ENCODE assay signal across 24 mouse cellular contexts in genomic region chr11:49224455-49224854, GRCm38 (mm10). TPM values are rescaled to one million over a fixed set of nuclear protein-coding genes. Genes with fewer than 3 reads are reported as not detected.
DNase-seq lines count a peak whose midpoint lies in the region; ATAC-seq and TF ChIP-seq lines count a peak whose summit lies in the region.
"Had no signal": no experiment of that assay in that cellular context is flagged by ENCODE, and none has a peak within 500 bp of the region (broad histone marks: within the 10 kb centered on the region; RNA-seq: fewer than 3 reads in every experiment).

No protein-coding gene starts in this region.

- no peaks in the 10 kb centered on the region for H3K36me3 ChIP-seq in midbrain, embryonic 11.5 days (ENCODE audit: control insufficient read depth, insufficient read depth, low read length)
- H3K36me3 ChIP-seq in midbrain, embryonic 15.5 days (replicated peaks): no peaks in the 10 kb centered on the region
- H3K36me3 ChIP-seq: embryonic facial prominence, embryonic 10.5 days; embryonic facial prominence, embryonic 12.5 days had no signal

- no peak for ATAC-seq in midbrain, embryonic 11.5 days (ENCODE audit: low FRiP score)
- ATAC-seq in midbrain, embryonic 15.5 days (replicated peaks): no peak
- ATAC-seq in granulocyte monocyte progenitor cell, adult 5-6 weeks (replicated peaks; ENCODE audit: poor library complexity, severe bottlenecking): peak; percentile 98
- peak; percentile 96 for ATAC-seq in megakaryocyte progenitor cell, adult 5-6 weeks (replicated peaks; ENCODE audit: poor library complexity)
- ATAC-seq: forebrain, embryonic 13.5 days; forebrain, embryonic 15.5 days had no signal

- TF ChIP-seq CTCF in layer of hippocampus, adult 2 months (conservative IDR thresholded peaks at IDR 0.05): no peak

- H3K4me3 ChIP-seq in midbrain, embryonic 11.5 days (ENCODE audit: low read depth, low read length): no peak overlapping the region
- no peak overlapping the region for H3K4me3 ChIP-seq in midbrain, embryonic 15.5 days
- no peak overlapping the region for H3K4me3 ChIP-seq in layer of hippocampus, adult 2 months
- H3K4me3 ChIP-seq: embryonic facial prominence, embryonic 10.5 days; embryonic facial prominence, embryonic 12.5 days; forebrain, embryonic 13.5 days; forebrain, embryonic 15.5 days had no signal

- 67% methylated on average over 1 of the region's 1 CpGs for WGBS in midbrain, embryonic 11.5 days
- 62% methylated on average over 1 of the region's 1 CpGs for WGBS in midbrain, embryonic 15.5 days

- H3K9me3 ChIP-seq in midbrain, embryonic 11.5 days (ENCODE audit: control insufficient read depth, low read length): no peaks in the 10 kb centered on the region
- no peaks in the 10 kb centered on the region for H3K9me3 ChIP-seq in midbrain, embryonic 15.5 days
- H3K9me3 ChIP-seq: embryonic facial prominence, embryonic 10.5 days; embryonic facial prominence, embryonic 12.5 days; forebrain, embryonic 13.5 days; forebrain, embryonic 15.5 days had no signal

- H3K4me2 ChIP-seq in midbrain, embryonic 11.5 days: no peak overlapping the region
- no peak overlapping the region for H3K4me2 ChIP-seq in midbrain, embryonic 15.5 days
- H3K4me2 ChIP-seq: embryonic facial prominence, embryonic 12.5 days; forebrain, embryonic 13.5 days; forebrain, embryonic 15.5 days had no signal

- DNase-seq in midbrain, embryonic 11.5 days (ENCODE audit: low spot score, missing footprints): peak; percentile 72
- no peak for DNase-seq in layer of hippocampus, adult 2 months (ENCODE audit: low spot score in 2 of 2)
- DNase-seq in layer of hippocampus, adult 18-20 months (ENCODE audit: low spot score in 2 of 2): no peak
- DNase-seq: adrenal gland, adult 2 months; adrenal gland, postnatal 10 days; adrenal gland, postnatal 25 days; cerebellum, adult 11 months; cerebellum, adult 18-20 months; cerebellum, adult 8-10 months; cerebellum, adult 9-11 months; cerebellum, postnatal 14 days; cerebellum, postnatal 36 days had no signal

- no peaks in the 10 kb centered on the region for H3K27me3 ChIP-seq in midbrain, embryonic 11.5 days (ENCODE audit: control insufficient read depth, insufficient read depth, low read length)
- no peaks in the 10 kb centered on the region for H3K27me3 ChIP-seq in midbrain, embryonic 15.5 days (replicated peaks)
- H3K27me3 ChIP-seq: embryonic facial prominence, embryonic 12.5 days; forebrain, embryonic 13.5 days; forebrain, embryonic 15.5 days had no signal

- no peak overlapping the region for H3K27ac ChIP-seq in midbrain, embryonic 11.5 days (ENCODE audit: low read depth, low read length)
- H3K27ac ChIP-seq in midbrain, embryonic 15.5 days: no peak overlapping the region
- H3K27ac ChIP-seq in layer of hippocampus, adult 2 months: no peak overlapping the region
- H3K27ac ChIP-seq: embryonic facial prominence, embryonic 10.5 days; embryonic facial prominence, embryonic 12.5 days; forebrain, embryonic 13.5 days; forebrain, embryonic 15.5 days had no signal

- no peak overlapping the region for H3K9ac ChIP-seq in midbrain, embryonic 11.5 days (ENCODE audit: low read length)
- H3K9ac ChIP-seq in midbrain, embryonic 15.5 days: no peak overlapping the region
- H3K9ac ChIP-seq: embryonic facial prominence, embryonic 12.5 days; forebrain, embryonic 13.5 days; forebrain, embryonic 15.5 days had no signal

- no peaks in the 10 kb centered on the region for H3K4me1 ChIP-seq in midbrain, embryonic 11.5 days (ENCODE audit: control insufficient read depth, insufficient read depth, low read length)
- no peaks in the 10 kb centered on the region for H3K4me1 ChIP-seq in midbrain, embryonic 15.5 days
- H3K4me1 ChIP-seq: embryonic facial prominence, embryonic 10.5 days; embryonic facial prominence, embryonic 12.5 days; forebrain, embryonic 13.5 days; forebrain, embryonic 15.5 days had no signal

RNA-seq across cellular contexts. Expression of gene Mgat1, which starts 19.5 kb away (rescaled TPM):
- 30.1 and 30.5 TPM in 2 replicates for polyA plus RNA-seq in midbrain, embryonic 11.5 days (2014; fragmentation: Nextera tagmentation; extraction: Ambion mirVana)
- 35.3 and 35.4 TPM in 2 replicates for polyA plus RNA-seq in midbrain, embryonic 15.5 days (2015; fragmentation: Nextera tagmentation; extraction: Ambion mirVana)
- 44.1 and 74.5 TPM in 2 replicates for total RNA-seq in granulocyte monocyte progenitor cell, adult 5-6 weeks (2014; fragmentation: Nextera tagmentation)
- 51.6 and 59.4 TPM in 2 replicates for total RNA-seq in granulocyte monocyte progenitor cell, adult 5-6 weeks (2017)
- 36.3 and 40.9 TPM in 2 replicates for total RNA-seq in megakaryocyte progenitor cell, adult 5-6 weeks (2015)
- 54.2 and 61.9 TPM in 2 replicates for total RNA-seq in megakaryocyte progenitor cell, adult 5-6 weeks (2017)
- total RNA-seq in layer of hippocampus, adult 2 months (2021): 10 to 100 TPM; 62.1 to 64.3 TPM
- total RNA-seq in layer of hippocampus, adult 18-20 months (2021): 10 to 100 TPM; 56.0 to 60.7 TPM

RNA-seq across cellular contexts. Expression of gene Zfp62, which starts 21.4 kb away (rescaled TPM):
- polyA plus RNA-seq in midbrain, embryonic 11.5 days (2014; fragmentation: Nextera tagmentation; extraction: Ambion mirVana): 65.4 and 70.2 TPM in 2 replicates
- polyA plus RNA-seq in midbrain, embryonic 15.5 days (2015; fragmentation: Nextera tagmentation; extraction: Ambion mirVana): 45.1 and 46.0 TPM in 2 replicates
- total RNA-seq in granulocyte monocyte progenitor cell, adult 5-6 weeks (2014; fragmentation: Nextera tagmentation): 46.4 and 46.5 TPM in 2 replicates
- total RNA-seq in granulocyte monocyte progenitor cell, adult 5-6 weeks (2017): 62.2 and 88.5 TPM in 2 replicates
- total RNA-seq in megakaryocyte progenitor cell, adult 5-6 weeks (2015): 59.9 and 71.0 TPM in 2 replicates
- total RNA-seq in megakaryocyte progenitor cell, adult 5-6 weeks (2017): 78.4 and 133 TPM in 2 replicates
- total RNA-seq in layer of hippocampus, adult 2 months (2021): 10 to 100 TPM; 46.7 to 51.2 TPM
- 10 to 100 TPM; 48.6 to 49.6 TPM for total RNA-seq in layer of hippocampus, adult 18-20 months (2021)

RNA-seq across cellular contexts. Expression of gene Btnl9, which starts 37.5 kb away (rescaled TPM):
- 0.43 TPM in 1 of 2 replicates, not detected in the other for polyA plus RNA-seq in midbrain, embryonic 11.5 days (2014; fragmentation: Nextera tagmentation; extraction: Ambion mirVana)
- polyA plus RNA-seq in midbrain, embryonic 15.5 days (2015; fragmentation: Nextera tagmentation; extraction: Ambion mirVana): 0.09 and 0.15 TPM in 2 replicates
- total RNA-seq in granulocyte monocyte progenitor cell, adult 5-6 weeks (2014; fragmentation: Nextera tagmentation): 3.8 and 4.1 TPM in 2 replicates
- 5.3 and 7.6 TPM in 2 replicates for total RNA-seq in granulocyte monocyte progenitor cell, adult 5-6 weeks (2017)
- total RNA-seq in megakaryocyte progenitor cell, adult 5-6 weeks (2015): 3.8 and 7.1 TPM in 2 replicates
- 7.5 and 13.9 TPM in 2 replicates for total RNA-seq in megakaryocyte progenitor cell, adult 5-6 weeks (2017)
- total RNA-seq in layer of hippocampus, adult 2 months (2021): not detected
- total RNA-seq in layer of hippocampus, adult 18-20 months (2021): not detected
- total RNA-seq: MEL had no signal
- polyA plus RNA-seq: C2C12; cortical plate, adult 2 months; forebrain, embryonic 15.5 days had no signal

RNA-seq across cellular contexts. Expression of gene Olfr1393, which starts 53.6 kb away (rescaled TPM):
- not detected in 2 replicates for polyA plus RNA-seq in midbrain, embryonic 11.5 days (2014; fragmentation: Nextera tagmentation; extraction: Ambion mirVana)
- polyA plus RNA-seq in midbrain, embryonic 15.5 days (2015; fragmentation: Nextera tagmentation; extraction: Ambion mirVana): 0.05 TPM in 1 of 2 replicates, not detected in the other
- total RNA-seq in granulocyte monocyte progenitor cell, adult 5-6 weeks (2014; fragmentation: Nextera tagmentation): not detected in 2 replicates
- total RNA-seq in granulocyte monocyte progenitor cell, adult 5-6 weeks (2017): not detected in 2 replicates
- total RNA-seq in megakaryocyte progenitor cell, adult 5-6 weeks (2015): 0.05 TPM in 2 replicates
- total RNA-seq in megakaryocyte progenitor cell, adult 5-6 weeks (2017): not detected in 2 replicates
- not detected for total RNA-seq in layer of hippocampus, adult 2 months (2021)
- total RNA-seq in layer of hippocampus, adult 18-20 months (2021): not detected
- total RNA-seq: adrenal gland, postnatal 10 days; adrenal gland, postnatal 25 days; ES-E14; MEL had no signal
- polyA plus RNA-seq: adrenal gland, adult 2 months; C2C12; embryonic facial prominence, embryonic 10.5 days; forebrain, embryonic 11.5 days; forebrain, embryonic 15.5 days had no signal

Comparison
In these comparisons a context has a peak if more than half of its experiments do, and no peak if none do; other contexts are left out.
1. ATAC-seq: peak in granulocyte monocyte progenitor cell, adult 5-6 weeks (single experiment) and megakaryocyte progenitor cell, adult 5-6 weeks (single experiment); none in midbrain, embryonic 11.5 days (single experiment) and midbrain, embryonic 15.5 days (single experiment).
2. RNA of gene Btnl9, which starts 37.5 kb away (total RNA-seq): 3.8 to 7.6 TPM in granulocyte monocyte progenitor cell, adult 5-6 weeks and 3.8 to 13.9 TPM in megakaryocyte progenitor cell, adult 5-6 weeks; not detected in layer of hippocampus, adult 2 months and not detected in layer of hippocampus, adult 18-20 months; every median in the first group is over 4 times any median in the second.